Mouse (Mus musculus): Measurements from ENCODE around the gene BC025920. TPM values are rescaled to one million over a fixed set of nuclear protein-coding genes. Genes with fewer than 3 reads are reported as not detected.
A peak's percentile ranks its signal among the peaks of the same experiment; 100 is the strongest.

The BC025920 gene
- polyA plus RNA-seq (2014; fragmentation: Nextera tagmentation; extraction: Ambion mirVana) = 0.77 and 1.2 TPM in 2 replicates

DNA sequence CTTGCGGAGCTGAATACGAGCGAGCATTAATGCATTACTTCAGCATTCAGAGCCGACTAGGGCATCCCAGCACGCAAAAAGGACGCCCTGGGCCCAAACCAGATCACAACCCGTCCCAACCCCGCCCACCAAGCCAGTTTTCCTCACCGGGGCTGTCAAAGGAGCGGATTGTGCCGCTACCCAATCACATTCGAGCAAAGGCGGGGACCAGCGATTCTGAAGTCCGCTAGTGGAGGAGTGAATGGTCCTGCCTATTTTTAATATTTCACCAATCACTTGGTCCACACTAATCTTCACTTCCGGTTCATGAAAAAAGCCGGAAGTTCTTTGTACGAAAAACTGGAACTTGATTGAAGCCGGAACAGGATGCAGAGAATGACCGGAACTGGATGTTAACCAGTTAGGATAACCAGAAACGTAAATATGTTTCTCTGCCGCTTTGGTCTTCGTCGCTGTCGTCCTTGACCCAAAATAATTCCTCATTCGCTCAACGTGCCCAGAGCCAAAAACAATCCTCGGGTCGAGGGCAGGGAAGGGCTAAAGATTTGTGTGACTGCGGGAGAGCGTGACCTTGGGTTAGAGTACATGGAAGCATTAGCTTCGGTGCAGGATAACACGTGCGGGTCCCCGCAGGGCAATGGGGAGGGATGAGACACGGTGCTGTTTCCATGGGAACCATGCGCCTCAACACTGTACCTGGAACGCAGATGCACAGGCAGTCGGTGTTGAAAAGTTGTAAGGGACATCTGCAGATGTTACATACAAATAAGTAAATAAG is at the start of gene BC025920:
TSS of gene BC025920 (plus strand) at position 297 of the 778 bp plus-strand sequence.
- H3K4me3 ChIP-seq (ENCODE audit: low read depth, low read length) = peak within 1 kb of the TSS; percentile 43
- peak within 1 kb of the TSS; percentile 85 for H3K27ac ChIP-seq (ENCODE audit: low read depth, low read length)
- H3K9me3 ChIP-seq (ENCODE audit: control insufficient read depth, low read length) = no peaks in the 10 kb centered on the region
- H3K4me2 ChIP-seq (replicated peaks; ENCODE audit: low read depth, low read length) = peak within 1 kb of the TSS; percentile 74
- ATAC-seq (ENCODE audit: low FRiP score) = peak; percentile 85
- peaks cover 8% of the 10 kb centered on the region; the same call in 1 of the 2 replicates for H3K27me3 ChIP-seq (ENCODE audit: control insufficient read depth, insufficient read depth, low read length)
- H3K9ac ChIP-seq (ENCODE audit: low read depth, low read length) = peak within 1 kb of the TSS; percentile 55
- WGBS = under 1% methylated on average over 39 of the region's 39 CpGs
- DNase-seq (ENCODE audit: low spot score) = peak; percentile 92
- H3K36me3 ChIP-seq (ENCODE audit: control insufficient read depth, insufficient read depth, low read length) = no peaks in the 10 kb centered on the region
- no peaks in the 10 kb centered on the region; the same call in 1 of the 2 replicates for H3K4me1 ChIP-seq (replicated peaks; ENCODE audit: control insufficient read depth, insufficient read depth, low read length)

DNA sequence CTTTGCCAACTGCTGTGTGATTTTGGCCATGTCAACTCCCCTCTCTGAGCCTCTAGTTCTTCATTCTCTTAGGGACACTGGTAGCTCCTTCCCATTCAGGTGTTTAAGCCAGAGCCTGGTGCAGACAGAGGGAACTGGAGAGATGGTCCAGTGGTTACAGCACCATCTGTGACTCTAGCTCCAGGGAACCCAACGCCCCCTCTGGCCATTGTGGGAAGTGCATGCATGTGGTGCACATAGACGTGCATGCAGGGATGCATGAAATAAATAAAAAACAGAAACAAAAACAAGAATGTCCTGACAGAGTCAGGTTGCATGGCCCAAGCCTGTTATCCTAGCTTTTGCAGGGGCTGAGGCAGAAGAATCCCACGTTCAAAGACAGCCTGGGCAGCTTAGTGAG is 49.8 kb upstream of the BC025920 start:
- no peak overlapping the region for H3K27ac ChIP-seq (ENCODE audit: low read depth, low read length)
- H3K4me3 ChIP-seq (ENCODE audit: low read depth, low read length) = no peak overlapping the region
- ATAC-seq (ENCODE audit: low FRiP score) (no peak), DNase-seq (ENCODE audit: low spot score) (no peak)
- H3K4me1 ChIP-seq (replicated peaks; ENCODE audit: control insufficient read depth, insufficient read depth, low read length) = 0 out of 2 replicates have a peak, but pooled peaks cover 3% of the 10 kb centered on the region
- H3K27me3 ChIP-seq (ENCODE audit: control insufficient read depth, insufficient read depth, low read length) = no peaks in the 10 kb centered on the region
- H3K36me3 ChIP-seq (ENCODE audit: control insufficient read depth, insufficient read depth, low read length) = no peaks in the 10 kb centered on the region
- no peak overlapping the region for H3K4me2 ChIP-seq (replicated peaks; ENCODE audit: low read depth, low read length)
- H3K9ac ChIP-seq (ENCODE audit: low read depth, low read length) = no peak overlapping the region
- no peaks in the 10 kb centered on the region for H3K9me3 ChIP-seq (ENCODE audit: control insufficient read depth, low read length)
- 72% methylated on average over 3 of the region's 3 CpGs for WGBS

DNA sequence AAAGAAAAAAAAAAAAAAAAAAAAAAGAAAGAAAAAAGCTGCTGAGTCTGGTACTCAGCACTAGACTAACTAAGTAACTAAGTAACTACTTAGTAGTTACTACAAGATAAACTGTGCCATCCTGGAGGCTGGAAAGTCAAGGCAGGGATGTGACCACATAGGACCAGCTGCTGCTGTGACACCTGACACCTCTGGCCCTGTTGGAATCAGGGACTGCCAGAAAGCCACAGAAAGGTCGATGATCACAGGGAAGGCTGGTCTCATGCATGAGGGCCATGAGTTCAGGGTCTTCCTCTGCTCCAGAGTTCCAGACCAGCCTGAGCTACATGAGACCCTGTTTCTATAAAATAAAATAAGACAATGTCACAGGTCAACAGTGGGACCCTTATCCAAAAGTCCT is 48.6 kb upstream of the BC025920 start:
- H3K4me2 ChIP-seq (replicated peaks; ENCODE audit: low read depth, low read length) = no peak overlapping the region
- H3K27ac ChIP-seq (ENCODE audit: low read depth, low read length) = no peak overlapping the region
- no peaks in the 10 kb centered on the region for H3K36me3 ChIP-seq (ENCODE audit: control insufficient read depth, insufficient read depth, low read length)
- 27% methylated on average over 1 of the region's 1 CpGs for WGBS
- no peaks in the 10 kb centered on the region for H3K9me3 ChIP-seq (ENCODE audit: control insufficient read depth, low read length)
- DNase-seq (ENCODE audit: low spot score) (no peak), ATAC-seq (ENCODE audit: low FRiP score) (no peak)
- H3K4me3 ChIP-seq (ENCODE audit: low read depth, low read length) = no peak overlapping the region
- H3K27me3 ChIP-seq (ENCODE audit: control insufficient read depth, insufficient read depth, low read length) = no peaks in the 10 kb centered on the region
- peaks cover 6% of the 10 kb centered on the region; the same call in 1 of the 2 replicates for H3K4me1 ChIP-seq (replicated peaks; ENCODE audit: control insufficient read depth, insufficient read depth, low read length)
- H3K9ac ChIP-seq (ENCODE audit: low read depth, low read length) = no peak overlapping the region

DNA sequence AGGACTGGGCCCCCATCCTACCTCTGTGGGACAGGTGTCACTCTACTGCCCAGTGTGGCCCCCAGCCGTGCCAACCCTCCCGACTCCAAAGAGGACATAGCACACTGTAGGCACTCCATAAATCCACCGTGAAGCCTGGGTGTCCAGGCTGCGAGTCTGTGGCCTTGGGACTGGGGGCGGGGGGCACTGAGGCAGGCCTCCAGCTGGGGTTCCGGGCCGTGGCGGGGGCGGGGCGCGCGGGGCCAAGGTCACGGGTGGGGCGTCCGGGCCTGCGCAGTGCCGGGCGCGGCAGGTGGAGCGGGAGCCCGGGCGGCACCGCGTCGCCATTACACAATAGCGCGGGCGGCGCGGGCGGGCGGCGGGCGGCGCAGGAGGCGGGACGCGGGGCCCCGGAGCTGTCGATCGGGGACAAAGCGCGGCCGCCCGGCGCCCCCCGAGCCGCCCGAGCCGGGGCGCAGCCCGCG is 46.9 kb upstream of the BC025920 start, which contains the start of gene Aes:
TSS of gene Aes (plus strand) at position 326 of the 464 bp plus-strand sequence.
- Histone ChIP-seq H3K4me2 (replicated peaks; ENCODE audit: low read depth, low read length) (peak within 1 kb of the TSS; percentile 92), H3K9me3 (ENCODE audit: control insufficient read depth, low read length) (no peaks in the 10 kb centered on the region), H3K9ac (ENCODE audit: low read depth, low read length) (peak within 1 kb of the TSS; percentile 99), H3K27ac (ENCODE audit: low read depth, low read length) (peak within 1 kb of the TSS; percentile 87), H3K27me3 (ENCODE audit: control insufficient read depth, insufficient read depth, low read length) (no peaks in the 10 kb centered on the region), H3K4me3 (ENCODE audit: low read depth, low read length) (peak within 1 kb of the TSS; percentile 90), H3K4me1 (replicated peaks; ENCODE audit: control insufficient read depth, insufficient read depth, low read length) (peaks cover 18% of the 10 kb centered on the region), H3K36me3 (ENCODE audit: control insufficient read depth, insufficient read depth, low read length) (no peaks in the 10 kb centered on the region)
- ATAC-seq (ENCODE audit: low FRiP score) (peak; percentile 59), DNase-seq (ENCODE audit: low spot score) (peak; percentile 63)
- WGBS = under 1% methylated on average over 36 of the region's 53 CpGs

DNA sequence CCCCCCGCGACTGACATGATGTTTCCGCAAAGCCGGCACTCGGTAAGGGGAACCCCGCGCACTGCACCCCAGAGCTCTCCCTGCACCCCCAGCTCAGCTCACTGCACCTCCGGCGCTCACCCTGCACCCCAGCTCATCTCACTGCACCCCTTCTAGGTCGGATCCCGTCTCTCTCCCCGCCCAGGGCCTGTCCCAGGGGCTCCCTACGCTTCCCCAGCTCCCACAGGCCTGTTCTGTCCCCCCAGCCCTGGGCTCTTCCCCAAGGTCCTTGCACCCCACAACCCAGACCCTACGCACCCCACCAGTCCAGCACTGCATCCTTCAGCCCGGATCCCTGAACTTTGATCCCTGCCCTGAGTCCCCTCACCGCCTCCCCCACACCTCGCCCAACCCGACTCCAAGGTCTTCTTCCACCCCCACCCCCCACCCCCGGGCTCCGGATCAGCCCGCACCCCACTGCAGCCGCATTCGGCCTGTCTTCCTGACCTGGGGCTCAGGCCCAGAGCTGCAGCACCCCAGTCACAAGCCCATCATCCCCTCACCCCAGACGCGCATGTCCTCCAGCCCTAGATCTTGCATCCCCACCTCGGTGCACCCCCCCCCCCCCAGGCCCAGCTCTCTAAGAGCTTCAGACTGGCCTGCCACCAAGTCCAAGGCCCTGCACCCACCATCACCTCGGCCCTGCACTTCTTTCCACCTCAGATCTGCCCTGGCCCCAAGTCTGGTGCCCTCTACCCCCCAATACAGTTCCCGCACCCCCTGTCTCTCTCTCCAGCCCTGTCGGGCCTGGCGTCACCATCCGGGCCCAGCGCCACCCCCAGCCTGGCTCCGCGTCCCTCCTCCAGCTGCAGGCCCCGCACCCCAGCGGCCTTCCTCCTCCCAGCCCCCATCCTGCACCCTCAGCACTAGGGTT is 46.2 kb upstream of the BC025920 start:
- peaks cover 4% of the 10 kb centered on the region; the same call in 1 of the 2 replicates for H3K27me3 ChIP-seq (ENCODE audit: control insufficient read depth, insufficient read depth, low read length)

DNA sequence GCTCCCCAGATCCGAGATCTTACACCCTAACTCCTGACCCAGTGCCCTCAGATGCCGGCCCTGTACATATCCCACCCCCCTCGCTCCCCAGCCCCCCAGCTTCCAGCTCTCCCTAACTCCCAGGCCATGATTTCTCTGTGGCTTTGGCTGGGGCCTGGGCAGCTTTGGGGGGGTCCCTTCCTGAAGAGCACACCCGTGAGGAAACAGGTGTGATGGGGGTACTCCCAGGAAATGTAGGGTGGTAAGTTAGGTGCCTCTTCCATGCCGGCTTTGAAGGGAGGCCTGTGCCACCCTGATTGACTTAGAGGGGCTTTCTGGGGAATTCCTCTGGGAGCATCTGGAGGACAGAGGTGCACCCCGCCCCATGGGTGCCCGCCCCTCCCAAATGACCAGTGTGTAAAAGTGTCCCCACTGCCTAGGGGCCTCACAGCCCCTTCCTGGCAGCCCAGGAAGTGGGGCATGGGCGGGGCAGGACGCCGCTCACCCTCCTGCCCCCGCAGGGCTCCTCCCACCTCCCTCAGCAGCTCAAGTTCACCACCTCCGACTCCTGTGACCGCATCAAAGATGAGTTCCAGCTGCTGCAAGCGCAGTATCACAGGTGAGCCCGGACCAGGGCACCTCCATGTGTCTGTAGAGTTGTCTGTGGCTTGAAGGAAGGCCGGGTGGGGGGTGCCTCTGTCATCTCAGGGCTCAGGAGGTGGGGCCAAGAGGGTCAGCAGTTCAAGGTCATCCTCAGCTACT is 45.2 kb upstream of the BC025920 start:
- ATAC-seq (ENCODE audit: low FRiP score) (no peak; the same call in 1 of the 2 replicates), DNase-seq (ENCODE audit: low spot score) (no peak)
- no peak overlapping the region for H3K27ac ChIP-seq (ENCODE audit: low read depth, low read length)
- H3K4me3 ChIP-seq (ENCODE audit: low read depth, low read length) = peak overlapping the region; percentile 90
- no peaks in the 10 kb centered on the region for H3K9me3 ChIP-seq (ENCODE audit: control insufficient read depth, low read length)
- peaks cover 19% of the 10 kb centered on the region for H3K4me1 ChIP-seq (replicated peaks; ENCODE audit: control insufficient read depth, insufficient read depth, low read length)
- 20% methylated on average over 16 of the region's 16 CpGs for WGBS
- H3K27me3 ChIP-seq (ENCODE audit: control insufficient read depth, insufficient read depth, low read length) = peaks cover 10% of the 10 kb centered on the region
- peak overlapping the region; percentile 92 for H3K4me2 ChIP-seq (replicated peaks; ENCODE audit: low read depth, low read length)
- H3K36me3 ChIP-seq (ENCODE audit: control insufficient read depth, insufficient read depth, low read length) = no peaks in the 10 kb centered on the region
- peak overlapping the region; percentile 99 for H3K9ac ChIP-seq (ENCODE audit: low read depth, low read length)

More for the DNA sequence above, 46.2 kb upstream of the BC025920 start:
- WGBS = 3% methylated on average over 28 of the region's 36 CpGs
- H3K4me2 ChIP-seq (replicated peaks; ENCODE audit: low read depth, low read length) = peak overlapping the region; percentile 92
- peak; percentile 28 for ATAC-seq (ENCODE audit: low FRiP score)
- H3K9me3 ChIP-seq (ENCODE audit: control insufficient read depth, low read length) = no peaks in the 10 kb centered on the region
- DNase-seq (ENCODE audit: low spot score) = peak; percentile 48
- peak overlapping the region; percentile 87 for H3K27ac ChIP-seq (ENCODE audit: low read depth, low read length)
- peaks cover 19% of the 10 kb centered on the region for H3K4me1 ChIP-seq (replicated peaks; ENCODE audit: control insufficient read depth, insufficient read depth, low read length)
- H3K36me3 ChIP-seq (ENCODE audit: control insufficient read depth, insufficient read depth, low read length) = no peaks in the 10 kb centered on the region
- H3K4me3 ChIP-seq (ENCODE audit: low read depth, low read length) = peak overlapping the region; percentile 90
- peak overlapping the region; percentile 99 for H3K9ac ChIP-seq (ENCODE audit: low read depth, low read length)

DNA sequence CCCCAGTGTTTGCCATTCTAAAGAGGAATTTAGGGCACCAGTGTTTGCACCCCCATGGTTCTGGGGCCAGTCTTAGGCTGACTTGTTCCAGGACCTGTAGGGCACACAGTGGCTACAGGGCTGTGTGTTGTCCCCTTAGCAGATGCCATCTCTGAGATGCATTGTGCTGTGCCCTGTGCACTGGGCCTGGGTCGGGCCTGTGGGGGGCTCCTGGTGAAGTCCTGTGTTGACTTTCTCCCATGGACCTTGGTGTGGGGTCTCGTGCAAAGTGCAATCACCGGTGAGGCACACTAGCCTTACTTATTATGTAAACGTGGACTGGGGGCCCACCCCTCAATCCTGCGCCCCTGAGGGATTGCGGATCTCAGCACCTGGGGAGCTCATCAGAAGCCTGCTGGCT is 43.7 kb upstream of the BC025920 start:
- no peak for ATAC-seq (ENCODE audit: low FRiP score)
- no peak overlapping the region for H3K4me3 ChIP-seq (ENCODE audit: low read depth, low read length)
- peaks cover 24% of the 10 kb centered on the region for H3K27me3 ChIP-seq (ENCODE audit: control insufficient read depth, insufficient read depth, low read length)
- H3K9ac ChIP-seq (ENCODE audit: low read depth, low read length) = no peak overlapping the region
- no peaks in the 10 kb centered on the region for H3K9me3 ChIP-seq (ENCODE audit: control insufficient read depth, low read length)
- no peak overlapping the region for H3K4me2 ChIP-seq (replicated peaks; ENCODE audit: low read depth, low read length)
- H3K4me1 ChIP-seq (replicated peaks; ENCODE audit: control insufficient read depth, insufficient read depth, low read length) = peaks cover 19% of the 10 kb centered on the region
- WGBS = 77% methylated on average over 6 of the region's 6 CpGs
- no peak overlapping the region for H3K27ac ChIP-seq (ENCODE audit: low read depth, low read length)
- H3K36me3 ChIP-seq (ENCODE audit: control insufficient read depth, insufficient read depth, low read length) = no peaks in the 10 kb centered on the region
- no peak for DNase-seq (ENCODE audit: low spot score)

DNA sequence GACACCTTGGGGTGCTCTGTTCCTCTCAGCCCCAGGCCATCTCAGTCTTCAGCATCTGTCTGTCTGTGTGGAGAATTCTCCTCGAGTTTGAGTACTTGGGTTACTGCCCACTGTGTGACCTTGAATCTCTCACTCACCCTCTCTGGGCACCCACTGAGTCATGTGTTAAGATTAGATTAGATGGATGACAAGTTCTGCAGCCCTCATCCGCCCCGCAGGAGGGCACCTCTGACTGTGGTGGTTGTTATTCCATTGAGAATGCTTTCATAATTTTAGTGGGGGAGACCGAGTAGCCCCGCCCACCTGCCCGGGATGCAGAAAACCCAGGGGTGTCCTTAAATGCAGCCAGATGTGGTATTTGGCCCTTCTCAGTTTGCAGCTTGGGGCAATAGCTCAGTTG is 42.6 kb upstream of the BC025920 start:
- WGBS = 47% methylated on average over 6 of the region's 6 CpGs
- no peak for ATAC-seq (ENCODE audit: low FRiP score)
- H3K4me1 ChIP-seq (replicated peaks; ENCODE audit: control insufficient read depth, insufficient read depth, low read length) = peaks cover 21% of the 10 kb centered on the region
- H3K27ac ChIP-seq (ENCODE audit: low read depth, low read length) = no peak overlapping the region
- no peaks in the 10 kb centered on the region for H3K36me3 ChIP-seq (ENCODE audit: control insufficient read depth, insufficient read depth, low read length)
- H3K27me3 ChIP-seq (ENCODE audit: control insufficient read depth, insufficient read depth, low read length) = peaks cover 31% of the 10 kb centered on the region
- no peak overlapping the region for H3K4me3 ChIP-seq (ENCODE audit: low read depth, low read length)
- H3K4me2 ChIP-seq (replicated peaks; ENCODE audit: low read depth, low read length) = peak overlapping the region; percentile 21; the same call in 1 of the 2 replicates
- no peak overlapping the region for H3K9ac ChIP-seq (ENCODE audit: low read depth, low read length)
- DNase-seq (ENCODE audit: low spot score) = no peak
- H3K9me3 ChIP-seq (ENCODE audit: control insufficient read depth, low read length) = no peaks in the 10 kb centered on the region

Measured in hindbrain, embryonic 11.5 days (tissue).